Mouse (Mus musculus) MEL (cell line): ENCODE measurements around the gene Shq1. TPM values are rescaled to one million over a fixed set of nuclear protein-coding genes. Genes with fewer than 3 reads are reported as not detected.
A peak's percentile ranks its signal among the peaks of the same experiment; 100 is the strongest.

ENCODE experiments used
- DNase-seq: peaks from one replicate; pipeline ENCODE4 v3.0.0; 2011; ENCODE audit warnings: low read depth, low spot score
- H3K27ac ChIP-seq: 2 replicates; pipeline ENCODE4 v1.5.1; 2012; ENCODE audit warnings: low read depth, mild to moderate bottlenecking, control low read depth, low read length, moderate library complexity; ENCODE audit not compliant: control insufficient read depth
- H3K27me3 ChIP-seq, 2 experiments: fragments of 150-350 bp in 1 of 2; sonication (generic) in 1 of 2; 2 replicates each; pipeline ENCODE4 v1.6.1; 2012; ENCODE audit warnings: low read length in 2 of 2, mild to moderate bottlenecking in 2 of 2, improper control_type of control experiment in 1 of 2, moderate library complexity in 1 of 2; ENCODE audit not compliant: insufficient read depth in 2 of 2, control insufficient read depth in 1 of 2
- H3K36me3 ChIP-seq, 2 experiments: 2 replicates each; pipeline ENCODE4 v1.6.1; 2012 to 2014; ENCODE audit warnings: low read length in 2 of 2, improper control_type of control experiment in 1 of 2, inconsistent platforms in 1 of 2, mild to moderate bottlenecking in 1 of 2; ENCODE audit not compliant: insufficient read depth in 2 of 2, control insufficient read depth in 1 of 2
- H3K4me1 ChIP-seq, 2 experiments: fragments of 150-350 bp in 1 of 2; sonication (generic) in 1 of 2; 2 replicates each; pipeline ENCODE4 v1.6.1; 2012; ENCODE audit warnings: low read length in 2 of 2, improper control_type of control experiment in 1 of 2, mild to moderate bottlenecking in 1 of 2; ENCODE audit not compliant: insufficient read depth in 2 of 2, control insufficient read depth in 1 of 2
- H3K4me3 ChIP-seq, 2 experiments: fragments of 150-350 bp in 1 of 2; sonication (generic) in 1 of 2; 2 replicates each; pipeline ENCODE4 v1.5.1; 2012; ENCODE audit warnings: low read depth in 2 of 2, low read length in 2 of 2, mild to moderate bottlenecking in 2 of 2, moderate library complexity in 2 of 2, control low read depth in 1 of 2, improper control_type of control experiment in 1 of 2; ENCODE audit not compliant: control insufficient read depth in 1 of 2, insufficient read depth in 1 of 2
- H3K79me2 ChIP-seq: 2 replicates; pipeline ENCODE4 v1.6.1; 2012; ENCODE audit warnings: mild to moderate bottlenecking, low read length, moderate library complexity; ENCODE audit not compliant: control insufficient read depth, poor library complexity, insufficient read depth
- H3K9ac ChIP-seq: 2 replicates; pipeline ENCODE4 v1.6.1; 2012; ENCODE audit warnings: low read depth, mild to moderate bottlenecking, control low read depth, low read length, moderate library complexity; ENCODE audit not compliant: control insufficient read depth, poor library complexity, severe bottlenecking
- H3K9me3 ChIP-seq: fragments of 150-350 bp; sonication (generic); replicated peaks from 2 replicates; pipeline ENCODE4 v1.6.1; 2012; ENCODE audit warnings: mild to moderate bottlenecking, low read length, improper control_type of control experiment, moderate library complexity; ENCODE audit not compliant: insufficient read depth
- BHLHE40 ChIP-seq: IDR thresholded peaks from 2 replicates; pipeline ENCODE4 v1.6.1; 2012; ENCODE audit warnings: low read depth, mild to moderate bottlenecking, inconsistent platforms, low read length, improper control_type of control experiment, borderline replicate concordance
- CHD1 ChIP-seq: IDR thresholded peaks from 2 replicates; pipeline ENCODE4 v1.6.1; 2012; ENCODE audit warnings: low read depth, mild to moderate bottlenecking, inconsistent platforms, low read length, improper control_type of control experiment
- ELF1 ChIP-seq: IDR thresholded peaks from 2 replicates; pipeline ENCODE4 v1.6.1; 2014; ENCODE audit warnings: low read depth, mild to moderate bottlenecking, inconsistent platforms, low read length, improper control_type of control experiment, moderate library complexity
- EP300 ChIP-seq, 2 experiments: IDR thresholded peaks; 2 replicates each; pipeline ENCODE4 v1.6.1; 2011; ENCODE audit warnings: improper control_type of control experiment in 2 of 2, low read length in 2 of 2, low read depth in 1 of 2, mild to moderate bottlenecking in 1 of 2
- ETS1 ChIP-seq: IDR thresholded peaks from 2 replicates; pipeline ENCODE4 v1.6.1; 2012; ENCODE audit warnings: low read depth, mild to moderate bottlenecking, inconsistent platforms, low read length, improper control_type of control experiment, moderate library complexity
- GATA1 ChIP-seq: IDR thresholded peaks from 2 replicates; pipeline ENCODE4 v1.6.1; 2011; ENCODE audit warnings: low read depth, low read length, improper control_type of control experiment
- HCFC1 ChIP-seq: IDR thresholded peaks from 2 replicates; pipeline ENCODE4 v1.6.1; 2012; ENCODE audit warnings: low read depth, mild to moderate bottlenecking, inconsistent platforms, low read length, improper control_type of control experiment, moderate library complexity
- KAT2A ChIP-seq: conservative IDR thresholded peaks from 2 replicates; pipeline ENCODE4 v1.6.1; 2012; ENCODE audit warnings: low read depth, low read length, improper control_type of control experiment, inconsistent platforms
- MAX ChIP-seq: IDR thresholded peaks from 2 replicates; pipeline ENCODE4 v1.6.1; 2011; ENCODE audit warnings: low read length, improper control_type of control experiment
- MAZ ChIP-seq: IDR thresholded peaks from 2 replicates; pipeline ENCODE4 v1.6.1; 2012; ENCODE audit warnings: low read depth, mild to moderate bottlenecking, inconsistent platforms, low read length, improper control_type of control experiment
- MYB ChIP-seq: IDR thresholded peaks from 2 replicates; pipeline ENCODE4 v1.6.1; 2011; ENCODE audit warnings: mild to moderate bottlenecking, low read depth, low read length, improper control_type of control experiment
- NELFE ChIP-seq: IDR thresholded peaks from 2 replicates; pipeline ENCODE4 v1.6.1; 2011; ENCODE audit warnings: low read depth, low read length, improper control_type of control experiment
- NRF1 ChIP-seq: IDR thresholded peaks from 2 replicates; pipeline ENCODE4 v1.6.1; 2014; ENCODE audit warnings: low read depth, mild to moderate bottlenecking, inconsistent platforms, low read length, improper control_type of control experiment, moderate library complexity; ENCODE audit not compliant: poor library complexity, insufficient read depth, severe bottlenecking
- POLR2AphosphoS5 ChIP-seq: IDR thresholded peaks from 2 replicates; pipeline ENCODE4 v1.6.1; 2012; ENCODE audit warnings: low read depth, borderline replicate concordance, mild to moderate bottlenecking, inconsistent platforms, low read length, moderate library complexity, mixed read lengths
- RCOR1 ChIP-seq: IDR thresholded peaks from 2 replicates; pipeline ENCODE4 v1.6.1; 2012; ENCODE audit warnings: low read depth, mild to moderate bottlenecking, inconsistent platforms, low read length, improper control_type of control experiment
- SIN3A ChIP-seq: IDR thresholded peaks from 2 replicates; pipeline ENCODE4 v1.6.1; 2012; ENCODE audit warnings: low read length, improper control_type of control experiment, inconsistent platforms
- SMC3 ChIP-seq: IDR thresholded peaks from 2 replicates; pipeline ENCODE4 v1.6.1; 2011; ENCODE audit warnings: low read depth, low read length, improper control_type of control experiment
- TCF12 ChIP-seq: IDR thresholded peaks from 2 replicates; pipeline ENCODE4 v1.6.1; 2014; ENCODE audit warnings: low read depth, mild to moderate bottlenecking, inconsistent platforms, low read length, improper control_type of control experiment, moderate library complexity
- UBTF ChIP-seq: IDR thresholded peaks from 2 replicates; pipeline ENCODE4 v1.6.1; 2012; ENCODE audit warnings: low read depth, mild to moderate bottlenecking, inconsistent platforms, low read length, improper control_type of control experiment, moderate library complexity, borderline replicate concordance; ENCODE audit not compliant: insufficient read depth
- USF1 ChIP-seq: IDR thresholded peaks from 2 replicates; pipeline ENCODE4 v1.6.1; 2014; ENCODE audit warnings: low read depth, mild to moderate bottlenecking, inconsistent platforms, low read length, improper control_type of control experiment, moderate library complexity
- USF2 ChIP-seq, 2 experiments: IDR thresholded peaks; 2 replicates each; pipeline ENCODE4 v1.6.1; 2011 to 2012; ENCODE audit warnings: improper control_type of control experiment in 2 of 2, low read length in 2 of 2, borderline replicate concordance in 1 of 2, inconsistent platforms in 1 of 2, low read depth in 1 of 2, mild to moderate bottlenecking in 1 of 2; ENCODE audit not compliant: insufficient read depth in 1 of 2
- ZMIZ1 ChIP-seq: IDR thresholded peaks from 2 replicates; pipeline ENCODE4 v1.6.1; 2012; ENCODE audit warnings: low read depth, mild to moderate bottlenecking, inconsistent platforms, low read length, improper control_type of control experiment, moderate library complexity
- polyA plus RNA-seq, 2 experiments: library from polyadenylated mRNA; stranded (reverse) in 1 of 2; unstranded in 1 of 2; fragments of >175 nt in 1 of 2; fragments of >200 nt in 1 of 2; gene quantifications; 2 replicates each; pipeline versions ENCODE4 v1.2.1 to v1.2.4; 2012; ENCODE audit warnings: low replicate concordance in 2 of 2, low read depth in 1 of 2; ENCODE audit not compliant: insufficient read length in 2 of 2, insufficient read depth in 1 of 2, missing spikeins in 1 of 2
- total RNA-seq: library from RNA; depleted of rRNA; stranded (reverse); fragments of 300-350 nt; gene quantifications from 2 replicates; pipeline ENCODE4 v1.2.3, GENCODE M21; 2012

Shq1 gene
- total and polyA plus RNA-seq, 3 experiments: 20.2 to 23.5 TPM; not detected in 1

DNA sequence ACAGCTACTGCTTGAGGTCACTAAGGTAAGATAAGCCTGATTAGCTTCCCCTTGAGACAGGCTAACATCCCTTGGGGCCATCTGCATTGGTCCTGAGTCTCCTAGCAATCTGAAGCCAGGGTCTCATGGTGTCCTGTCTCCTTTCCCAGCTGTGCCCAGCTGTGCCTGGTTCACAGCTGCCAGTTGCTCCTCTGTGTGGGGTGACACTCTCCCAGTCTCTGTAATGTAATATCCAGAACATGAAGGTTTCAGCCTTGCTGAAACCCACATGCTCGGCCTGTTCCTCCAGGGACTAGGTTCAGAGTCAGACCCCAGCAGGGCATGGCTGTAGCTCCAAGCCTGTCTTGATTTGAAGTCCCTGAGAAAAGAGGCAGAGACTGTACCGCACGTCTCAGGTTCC is 141.3 kb downstream of the Shq1 start:
- no peaks in the 10 kb centered on the region; a peak in 1 of 4 replicates for H3K4me1 ChIP-seq
- H3K27me3 ChIP-seq: no peaks in the 10 kb centered on the region; a peak in 1 of 4 replicates
- no peak overlapping the region for H3K9ac ChIP-seq
- TF ChIP-seq ZMIZ1 (no peak), NRF1 (no peak), HCFC1 (no peak), SIN3A (no peak), SMC3 (no peak), USF2 (IDR thresholded peaks at IDR 0.05; ENCODE audit: borderline replicate concordance in 1 of 2, insufficient read depth in 1 of 2, low read depth in 1 of 2, low read length in 2 of 2) (no peak), RCOR1 (no peak), CHD1 (no peak), ELF1 (no peak), BHLHE40 (no peak), EP300 (IDR thresholded peaks at IDR 0.05; ENCODE audit: low read depth in 1 of 2, low read length in 2 of 2) (no peak), KAT2A (no peak), MYB (no peak), TCF12 (no peak)
- no peak overlapping the region for H3K27ac ChIP-seq
- no peak for DNase-seq
- H3K9me3 ChIP-seq: no peaks in the 10 kb centered on the region
- H3K36me3 ChIP-seq: peaks cover 0 to 2% of the 10 kb centered on the region in 2 experiments; a peak in 1 of 4 replicates
- no peak overlapping the region for H3K4me3 ChIP-seq
- H3K79me2 ChIP-seq: no peaks in the 10 kb centered on the region

DNA sequence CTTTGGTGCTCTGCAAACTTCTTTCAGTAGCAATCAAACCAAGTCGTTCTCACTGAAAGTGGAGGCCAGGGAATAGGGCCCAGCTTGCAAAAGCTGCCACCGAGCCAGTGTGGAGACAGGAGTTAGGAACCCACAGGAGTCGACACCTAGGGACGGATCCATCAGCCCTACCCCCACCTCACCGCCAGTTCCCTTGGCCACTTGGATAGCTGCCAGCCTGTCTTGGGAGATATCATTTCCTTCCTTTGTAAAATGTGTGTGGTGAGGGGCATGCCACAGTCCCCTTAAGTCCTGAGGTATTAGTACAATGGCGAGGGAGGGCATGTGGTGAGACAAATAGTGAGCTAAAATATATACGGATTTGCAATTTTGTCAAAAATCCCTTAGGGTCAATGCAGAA is 142.4 kb downstream of the Shq1 start:
- no peak overlapping the region for H3K27ac ChIP-seq
- no peak overlapping the region for H3K9ac ChIP-seq
- peak; percentile 6 for DNase-seq
- TF ChIP-seq SIN3A: no peak
- TF ChIP-seq ZMIZ1: no peak
- TF ChIP-seq UBTF: no peak
- no peak for TF ChIP-seq GATA1
- no peak for TF ChIP-seq NELFE
- no peak for TF ChIP-seq ETS1
- no peak for TF ChIP-seq HCFC1
- no peak for TF ChIP-seq RCOR1
- no peak for TF ChIP-seq ELF1
- TF ChIP-seq MAZ: no peak
- no peak for TF ChIP-seq NRF1
- no peak for TF ChIP-seq USF1
- TF ChIP-seq POLR2AphosphoS5: no peak
- TF ChIP-seq USF2 (IDR thresholded peaks at IDR 0.05; ENCODE audit: borderline replicate concordance in 1 of 2, insufficient read depth in 1 of 2, low read depth in 1 of 2, low read length in 2 of 2): no peak
- TF ChIP-seq MAX: no peak
- no peaks in the 10 kb centered on the region; a peak in 1 of 4 replicates for H3K27me3 ChIP-seq
- no peaks in the 10 kb centered on the region for H3K79me2 ChIP-seq
- H3K36me3 ChIP-seq: peaks cover 0 to 2% of the 10 kb centered on the region in 2 experiments; a peak in 1 of 4 replicates
- no peaks in the 10 kb centered on the region for H3K9me3 ChIP-seq
- no peak overlapping the region for H3K4me3 ChIP-seq
- H3K4me1 ChIP-seq: no peaks in the 10 kb centered on the region; a peak in 1 of 4 replicates
